Mouse (Mus musculus) limb, embryonic 10.5 days (tissue): ENCODE data around the gene Ttc34. TPM values are rescaled to one million over a fixed set of nuclear protein-coding genes. Genes with fewer than 3 reads are reported as not detected.
A peak's percentile ranks its signal among the peaks of the same experiment; 100 is the strongest.

Source experiments
- DNase-seq: peaks from one replicate; pipeline ENCODE4 v3.0.0-alpha.2; 2017; ENCODE audit warnings: low spot score
- H3K27ac ChIP-seq: fragments of 300-500 bp; sonication (generic); 2 replicates; pipeline ENCODE4 v1.5.1; 2016; ENCODE audit warnings: mild to moderate bottlenecking
- H3K27me3 ChIP-seq: fragments of 300-500 bp; sonication (generic); 2 replicates; pipeline ENCODE4 v1.6.1; 2016; ENCODE audit warnings: low read depth, mild to moderate bottlenecking; ENCODE audit not compliant: poor library complexity, severe bottlenecking
- H3K36me3 ChIP-seq: fragments of 300-500 bp; sonication (generic); 2 replicates; pipeline ENCODE4 v1.6.1; 2016; ENCODE audit warnings: mild to moderate bottlenecking, moderate library complexity
- H3K4me1 ChIP-seq: fragments of 300-500 bp; sonication (generic); 2 replicates; pipeline ENCODE4 v1.6.1; 2016
- H3K4me3 ChIP-seq: fragments of 300-500 bp; sonication (generic); 2 replicates; pipeline ENCODE4 v1.5.1; 2016; ENCODE audit warnings: mild to moderate bottlenecking, moderate library complexity
- H3K9me3 ChIP-seq: fragments of 300-500 bp; sonication (generic); replicated peaks from 2 replicates; pipeline ENCODE4 v1.6.1; 2016; ENCODE audit warnings: mild to moderate bottlenecking
- WGBS: fragments of 180-500 bp; shearing (Covaris S2); methylation state at CpG from one replicate; pipeline ENCODE4 v1.1.7; 2016; 5-methylcytosine and 5-hydroxymethylcytosine counted together
- polyA plus RNA-seq: library from polyadenylated mRNA; unstranded; fragments of >200 nt; fragmentation: Nextera tagmentation; extraction: Ambion mirVana; gene quantifications from 2 replicates; pipeline ENCODE4 v1.2.1, GENCODE M21; 2016

The Ttc34 gene
- polyA plus RNA-seq, 1 experiment from 2014 or later, result 0.41 TPM

DNA sequence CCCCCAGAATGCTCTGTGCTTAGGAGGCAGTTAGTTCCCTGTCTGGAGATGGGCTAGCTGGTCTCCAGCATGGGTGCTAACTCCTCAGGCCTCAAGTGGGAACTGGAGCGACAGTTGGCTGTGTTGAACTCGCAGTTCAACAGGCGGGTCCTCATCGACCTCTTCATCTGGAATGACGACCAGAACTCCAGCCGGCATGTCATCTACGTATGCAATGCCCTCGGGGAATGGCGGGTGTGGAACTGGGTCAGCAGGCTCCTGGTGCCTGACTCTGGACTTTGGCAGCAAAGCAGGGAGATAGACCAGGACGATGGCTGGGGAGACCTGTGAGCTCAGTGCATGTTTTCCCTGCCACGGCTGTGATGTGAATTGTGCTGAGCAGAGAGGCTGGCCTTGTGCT lies 48.2 kb downstream of the Ttc34 start:
- Histone ChIP-seq H3K9me3 (no peaks in the 10 kb centered on the region), H3K4me1 (peaks cover 12% of the 10 kb centered on the region), H3K4me3 (no peak overlapping the region), H3K27ac (no peak overlapping the region), H3K36me3 (no peaks in the 10 kb centered on the region), H3K27me3 (0 out of 2 replicates have a peak, but pooled peaks cover 4% of the 10 kb centered on the region)
- 81% methylated on average over 11 of the region's 11 CpGs for WGBS
- DNase-seq, result no peak

DNA sequence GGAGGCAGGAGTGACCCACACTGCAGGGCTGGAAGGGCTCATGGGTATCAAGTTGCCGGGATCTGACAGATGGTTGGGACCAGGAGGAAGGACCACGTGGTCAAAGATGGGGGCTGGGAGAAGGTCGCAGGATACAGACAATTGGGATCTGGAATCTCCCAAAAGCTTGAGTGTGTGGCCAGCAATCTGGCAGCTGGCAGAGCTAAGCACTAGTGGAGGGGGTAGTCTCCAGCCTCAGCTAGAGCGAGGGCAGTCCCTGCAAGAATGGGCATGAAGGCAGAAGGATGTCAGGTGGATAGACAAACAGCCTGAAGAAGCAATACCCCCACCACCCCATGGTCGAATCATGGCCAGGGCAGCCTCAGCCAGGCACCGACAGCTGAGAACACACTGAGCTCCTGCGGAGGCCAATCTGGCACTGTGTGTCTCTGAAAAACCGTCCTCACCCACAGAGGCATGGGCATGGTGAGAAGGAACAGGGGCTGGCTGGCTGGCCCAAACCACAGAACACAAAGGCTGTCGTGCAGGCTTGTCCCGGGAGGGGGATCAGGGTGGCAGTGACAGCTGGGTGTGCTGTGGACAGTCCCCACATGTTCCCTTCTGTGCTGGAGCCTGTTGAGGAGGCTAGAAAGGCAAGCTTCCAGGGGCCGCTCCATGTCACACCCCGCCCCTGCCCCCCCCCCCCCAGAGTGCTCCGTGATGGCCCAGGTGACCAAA lies 49.8 kb downstream of the Ttc34 start:
- 71% methylated on average over 13 of the region's 13 CpGs for WGBS
- peaks cover 12% of the 10 kb centered on the region for H3K4me1 ChIP-seq
- H3K9me3 ChIP-seq, result no peaks in the 10 kb centered on the region
- no peak overlapping the region for H3K27ac ChIP-seq
- H3K4me3 ChIP-seq, result no peak overlapping the region
- 0 out of 2 replicates have a peak, but pooled peaks cover 12% of the 10 kb centered on the region for H3K27me3 ChIP-seq
- no peaks in the 10 kb centered on the region for H3K36me3 ChIP-seq
- no peak for DNase-seq

DNA sequence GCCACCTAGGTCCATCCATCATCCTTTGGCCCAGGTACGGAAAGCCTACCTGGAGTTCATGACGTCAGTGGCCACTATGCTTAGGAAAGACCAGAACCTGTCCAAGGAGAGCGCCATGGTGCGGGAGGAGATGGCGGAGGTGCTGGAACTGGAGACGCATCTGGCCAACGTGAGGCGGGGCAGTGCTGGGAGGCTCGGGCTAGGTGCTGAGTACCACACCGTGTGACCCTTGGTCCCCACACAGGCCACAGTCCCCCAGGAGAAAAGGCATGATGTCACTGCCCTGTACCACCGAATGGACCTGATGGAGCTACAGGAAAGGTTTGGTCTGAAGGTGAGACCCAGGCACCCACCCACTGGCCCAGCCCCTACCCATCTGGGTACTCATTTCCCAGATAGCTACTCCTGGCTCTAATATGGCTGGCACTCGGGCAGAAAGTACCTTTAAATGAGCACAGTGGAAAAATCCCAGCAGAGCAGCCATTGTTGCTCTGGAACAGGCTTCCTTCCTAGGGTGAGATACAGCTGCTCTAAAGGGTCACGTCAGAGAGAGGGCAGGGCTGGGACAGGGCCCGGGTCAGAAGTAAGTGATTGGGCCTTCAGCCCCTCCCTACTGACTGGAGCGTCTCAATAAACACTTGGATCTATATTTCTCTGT lies 50.5 kb downstream of the Ttc34 start:
- Histone ChIP-seq H3K27ac (no peak overlapping the region), H3K4me1 (peaks cover 12% of the 10 kb centered on the region), H3K9me3 (no peaks in the 10 kb centered on the region), H3K36me3 (no peaks in the 10 kb centered on the region), H3K4me3 (no peak overlapping the region), H3K27me3 (0 out of 2 replicates have a peak, but pooled peaks cover 12% of the 10 kb centered on the region)
- no peak for DNase-seq
- WGBS, result 83% methylated on average over 15 of the region's 15 CpGs

GRCm38 (mm10) chr4:154890887-154891286 lies 53.6 kb downstream of the Ttc34 start:
- Histone ChIP-seq H3K27me3 (0 out of 2 replicates have a peak, but pooled peaks cover 15% of the 10 kb centered on the region), H3K4me3 (no peak overlapping the region), H3K9me3 (no peaks in the 10 kb centered on the region), H3K27ac (no peak overlapping the region), H3K36me3 (no peaks in the 10 kb centered on the region), H3K4me1 (peaks cover 14% of the 10 kb centered on the region)
- 89% methylated on average over 14 of the region's 14 CpGs for WGBS
- no peak for DNase-seq

GRCm38 (mm10) chr4:154895549-154895948 lies 58.3 kb downstream of the Ttc34 start:
- WGBS, result 80% methylated on average over 5 of the region's 5 CpGs
- H3K27me3 ChIP-seq, result 0 out of 2 replicates have a peak, but pooled peaks cover 25% of the 10 kb centered on the region

GRCm38 (mm10) chr4:154897676-154898465 lies 60.6 kb downstream of the Ttc34 start:
- 66% methylated on average over 6 of the region's 6 CpGs for WGBS
- DNase-seq, result no peak
- 0 out of 2 replicates have a peak, but pooled peaks cover 18% of the 10 kb centered on the region for H3K27me3 ChIP-seq

More at GRCm38 (mm10) chr4:154895549-154895948, 58.3 kb downstream of the Ttc34 start:
- no peak for DNase-seq
- H3K9me3 ChIP-seq, result no peaks in the 10 kb centered on the region
- no peaks in the 10 kb centered on the region for H3K36me3 ChIP-seq
- H3K27ac ChIP-seq, result no peak overlapping the region
- peaks cover 29% of the 10 kb centered on the region for H3K4me1 ChIP-seq
- H3K4me3 ChIP-seq, result no peak overlapping the region

GRCm38 (mm10) chr4:154898506-154899446 lies 61.5 kb downstream of the Ttc34 start, which contains the start of gene Fam213b:
Fam213b (minus strand) TSS chr4:154899135.
- DNase-seq, result peak; percentile 92
- H3K4me1 ChIP-seq, result peaks cover 29% of the 10 kb centered on the region
- H3K36me3 ChIP-seq, result no peaks in the 10 kb centered on the region
- peak within 1 kb of the TSS; percentile 81 for H3K27ac ChIP-seq
- H3K9me3 ChIP-seq, result no peaks in the 10 kb centered on the region
- 0 out of 2 replicates have a peak, but pooled peaks cover 18% of the 10 kb centered on the region for H3K27me3 ChIP-seq
- peak within 1 kb of the TSS; percentile 69 for H3K4me3 ChIP-seq
- WGBS, result 4% methylated on average over 43 of the region's 43 CpGs

More at GRCm38 (mm10) chr4:154897676-154898465, 60.6 kb downstream of the Ttc34 start:
- H3K27ac ChIP-seq, result peak overlapping the region; percentile 81; the same call in 1 of the 2 replicates
- H3K4me1 ChIP-seq, result peaks cover 29% of the 10 kb centered on the region
- H3K4me3 ChIP-seq, result peak overlapping the region; percentile 69
- H3K9me3 ChIP-seq, result no peaks in the 10 kb centered on the region
- no peaks in the 10 kb centered on the region for H3K36me3 ChIP-seq

DNA sequence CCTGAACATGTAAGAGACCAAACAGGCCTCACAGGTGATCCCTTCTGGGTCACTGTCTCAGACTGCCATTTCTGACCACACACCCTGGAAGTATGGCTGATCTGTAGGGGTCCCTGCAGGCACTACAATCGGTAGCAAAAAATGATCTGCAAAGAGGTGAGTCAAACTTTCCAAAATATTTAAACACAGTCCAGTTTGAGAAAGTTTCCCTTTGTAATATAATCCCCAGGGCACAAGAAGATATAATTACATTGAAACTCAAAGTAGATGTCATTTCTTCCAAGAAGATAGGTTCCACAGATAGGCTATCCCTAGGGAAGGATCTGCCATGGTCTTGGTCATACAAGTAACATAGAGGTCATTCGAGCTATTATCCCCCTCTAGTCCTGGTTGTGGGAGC lies 65.1 kb downstream of the Ttc34 start:
- Histone ChIP-seq H3K27me3 (0 out of 2 replicates have a peak, but pooled peaks cover 3% of the 10 kb centered on the region), H3K4me1 (peaks cover 37% of the 10 kb centered on the region), H3K27ac (no peak overlapping the region), H3K9me3 (no peaks in the 10 kb centered on the region), H3K36me3 (no peaks in the 10 kb centered on the region), H3K4me3 (no peak overlapping the region)
- DNase-seq, result no peak
- WGBS, result 83% methylated on average over 2 of the region's 2 CpGs

DNA sequence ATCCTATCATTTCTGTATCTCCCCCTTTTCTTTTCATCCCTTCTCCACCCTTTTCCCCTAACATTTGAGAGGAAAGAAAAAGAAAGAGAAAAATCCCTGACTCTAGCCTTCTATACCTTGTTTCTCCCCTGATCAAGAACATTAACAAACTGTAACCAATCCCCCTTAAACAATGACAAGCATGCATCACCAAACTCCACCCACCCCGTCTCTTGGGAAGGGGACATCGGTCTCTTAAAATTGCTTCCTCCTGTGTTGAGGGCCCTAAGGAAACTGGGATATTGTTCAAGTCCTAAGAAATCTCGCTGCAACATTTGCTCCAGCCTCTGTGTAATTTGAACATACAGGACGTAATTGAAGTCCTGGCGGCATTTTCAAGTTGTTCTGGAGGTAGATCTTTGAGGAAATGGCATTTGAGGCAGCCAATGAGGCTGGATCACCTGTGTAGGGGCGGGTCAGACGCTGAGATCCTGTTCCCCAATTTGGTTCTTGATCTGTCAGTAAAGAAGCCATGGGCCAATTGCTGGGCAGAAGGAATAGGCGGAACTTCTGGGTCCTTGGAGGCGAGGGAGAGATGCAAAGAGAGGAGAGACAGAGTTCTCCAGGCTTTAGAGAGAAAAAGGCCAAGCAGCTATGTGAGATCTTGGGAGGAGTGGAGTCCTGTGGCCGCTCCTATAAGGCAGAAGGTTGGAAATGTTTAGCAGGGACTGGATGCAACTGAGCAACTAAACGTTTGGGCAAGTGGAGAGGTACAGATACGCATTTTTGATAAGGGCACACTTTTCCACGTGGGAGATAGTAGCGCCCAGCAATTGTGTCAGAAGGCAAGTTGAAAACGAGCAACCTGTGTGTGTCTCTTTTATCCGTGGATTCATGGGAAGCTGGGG lies 67.2 kb downstream of the Ttc34 start:
- Histone ChIP-seq H3K27me3 (no peaks in the 10 kb centered on the region), H3K4me3 (peak overlapping the region; percentile 59), H3K27ac (peak overlapping the region; percentile 78), H3K36me3 (no peaks in the 10 kb centered on the region), H3K4me1 (peaks cover 23% of the 10 kb centered on the region), H3K9me3 (no peaks in the 10 kb centered on the region)
- peak; percentile 74 for DNase-seq
- 2% methylated on average over 16 of the region's 16 CpGs for WGBS

DNA sequence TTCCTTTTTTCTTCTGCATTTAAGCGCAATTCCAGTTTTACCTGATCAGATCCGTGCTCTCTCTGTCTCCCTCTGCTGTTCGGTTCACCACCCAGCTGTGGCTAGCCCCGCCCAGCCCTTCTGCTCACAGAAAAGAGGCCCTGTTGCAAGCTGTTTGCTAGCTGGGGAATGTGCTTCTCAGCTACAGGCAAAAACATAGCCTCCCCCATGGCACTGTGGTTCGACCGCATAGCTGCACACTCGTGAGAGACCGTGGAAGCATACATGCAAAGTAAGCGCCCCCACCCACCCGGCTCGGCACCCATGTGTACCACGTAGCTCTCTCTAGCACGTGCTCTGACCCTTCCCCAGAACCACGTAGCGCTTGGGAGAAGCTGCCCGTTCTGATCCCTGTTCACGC lies 70.6 kb downstream of the Ttc34 start:
- Histone ChIP-seq H3K36me3 (no peaks in the 10 kb centered on the region), H3K27me3 (no peaks in the 10 kb centered on the region), H3K4me3 (no peak overlapping the region), H3K4me1 (peaks cover 36% of the 10 kb centered on the region), H3K9me3 (no peaks in the 10 kb centered on the region), H3K27ac (peak overlapping the region; percentile 75; the same call in 1 of the 2 replicates)
- 50% methylated on average over 17 of the region's 17 CpGs for WGBS
- peak; percentile 78 for DNase-seq

GRCm38 (mm10) chr4:154908490-154908889 lies 71.2 kb downstream of the Ttc34 start:
- Histone ChIP-seq H3K36me3 (no peaks in the 10 kb centered on the region), H3K9me3 (no peaks in the 10 kb centered on the region), H3K4me3 (no peak overlapping the region), H3K4me1 (peaks cover 36% of the 10 kb centered on the region), H3K27me3 (no peaks in the 10 kb centered on the region), H3K27ac (no peak overlapping the region)
- 90% methylated on average over 5 of the region's 5 CpGs for WGBS
- no peak for DNase-seq
